Mouse (Mus musculus): ENCODE data around the gene Gpr21. TPM values are rescaled to one million over a fixed set of nuclear protein-coding genes. Genes with fewer than 3 reads are reported as not detected.
A peak's percentile ranks its signal among the peaks of the same experiment; 100 is the strongest.

Gene Gpr21
- polyA plus RNA-seq, 1 experiment from 2014 or later, result 16.3 TPM

GRCm38 (mm10) chr2:37519286-37519640 is 3.1 kb downstream of the Gpr21 start:
- 87% methylated on average over 1 of the region's 1 CpGs for WGBS
- no peaks in the 10 kb centered on the region for H3K36me3 ChIP-seq
- H3K27me3 ChIP-seq, result no peaks in the 10 kb centered on the region
- H3K4me1 ChIP-seq (replicated peaks), result peaks cover 39% of the 10 kb centered on the region
- no peak for ATAC-seq (ENCODE audit: low FRiP score, low read depth)
- no peak overlapping the region for H3K27ac ChIP-seq (replicated peaks)
- H3K4me3 ChIP-seq, result peak overlapping the region; percentile 48
- H3K9ac ChIP-seq, result no peak overlapping the region
- H3K9me3 ChIP-seq, result no peaks in the 10 kb centered on the region
- H3K4me2 ChIP-seq, result peak overlapping the region; percentile 59

GRCm38 (mm10) chr2:37527587-37527986 is 11.5 kb downstream of the Gpr21 start:
- no peak overlapping the region for H3K4me2 ChIP-seq
- no peaks in the 10 kb centered on the region for H3K4me1 ChIP-seq (replicated peaks)
- H3K9me3 ChIP-seq, result no peaks in the 10 kb centered on the region
- no peak overlapping the region for H3K27ac ChIP-seq (replicated peaks)
- H3K36me3 ChIP-seq, result no peaks in the 10 kb centered on the region
- no peak overlapping the region for H3K9ac ChIP-seq
- H3K4me3 ChIP-seq, result no peak overlapping the region
- ATAC-seq (ENCODE audit: low FRiP score, low read depth), result no peak
- no peaks in the 10 kb centered on the region for H3K27me3 ChIP-seq

- Histone ChIP-seq H3K36me3 (peaks cover 8% of the 10 kb centered on the region; the same call in 1 of the 2 replicates), H3K27ac (replicated peaks) (no peak overlapping the region), H3K9ac (no peak overlapping the region), H3K4me3 (no peak overlapping the region), H3K9me3 (no peaks in the 10 kb centered on the region), H3K27me3 (no peaks in the 10 kb centered on the region), H3K4me2 (no peak overlapping the region), H3K4me1 (replicated peaks) (no peaks in the 10 kb centered on the region)
- ATAC-seq (ENCODE audit: low FRiP score, low read depth), result no peak
- 97% methylated on average over 2 of the region's 2 CpGs for WGBS
Measured at GRCm38 (mm10) chr2:37529397-37529796, 13.3 kb downstream of the Gpr21 start.

GRCm38 (mm10) chr2:37530766-37531165 is 14.6 kb downstream of the Gpr21 start:
- Histone ChIP-seq H3K4me1 (replicated peaks) (no peaks in the 10 kb centered on the region), H3K36me3 (peaks cover 16% of the 10 kb centered on the region; the same call in 1 of the 2 replicates), H3K9me3 (no peaks in the 10 kb centered on the region), H3K27me3 (no peaks in the 10 kb centered on the region), H3K4me2 (no peak overlapping the region), H3K4me3 (no peak overlapping the region), H3K27ac (replicated peaks) (no peak overlapping the region), H3K9ac (no peak overlapping the region)
- 93% methylated on average over 1 of the region's 1 CpGs for WGBS
- no peak for ATAC-seq (ENCODE audit: low FRiP score, low read depth)

GRCm38 (mm10) chr2:37531639-37532038 is 15.5 kb downstream of the Gpr21 start:
- Histone ChIP-seq H3K4me3 (no peak overlapping the region), H3K27ac (replicated peaks) (no peak overlapping the region), H3K27me3 (no peaks in the 10 kb centered on the region), H3K4me1 (replicated peaks) (no peaks in the 10 kb centered on the region), H3K36me3 (peaks cover 20% of the 10 kb centered on the region; the same call in 1 of the 2 replicates), H3K9ac (no peak overlapping the region), H3K4me2 (no peak overlapping the region), H3K9me3 (no peaks in the 10 kb centered on the region)
- ATAC-seq (ENCODE audit: low FRiP score, low read depth), result no peak
- WGBS, result 86% methylated on average over 3 of the region's 3 CpGs

- Histone ChIP-seq H3K36me3 (peaks cover 68% of the 10 kb centered on the region), H3K27ac (replicated peaks) (no peak overlapping the region), H3K9ac (no peak overlapping the region), H3K4me2 (no peak overlapping the region), H3K9me3 (no peaks in the 10 kb centered on the region), H3K4me1 (replicated peaks) (no peaks in the 10 kb centered on the region), H3K27me3 (no peaks in the 10 kb centered on the region), H3K4me3 (no peak overlapping the region)
- ATAC-seq (ENCODE audit: low FRiP score, low read depth), result no peak
- WGBS, result 96% methylated on average over 1 of the region's 1 CpGs
Measured at GRCm38 (mm10) chr2:37549346-37550012, 33.3 kb downstream of the Gpr21 start.

- Histone ChIP-seq H3K4me1 (replicated peaks) (no peaks in the 10 kb centered on the region), H3K4me2 (no peak overlapping the region), H3K27me3 (no peaks in the 10 kb centered on the region), H3K27ac (replicated peaks) (no peak overlapping the region), H3K36me3 (peaks cover 81% of the 10 kb centered on the region), H3K9ac (no peak overlapping the region), H3K4me3 (no peak overlapping the region), H3K9me3 (no peaks in the 10 kb centered on the region)
- 80% methylated on average over 2 of the region's 2 CpGs for WGBS
- no peak for ATAC-seq (ENCODE audit: low FRiP score, low read depth)
Measured at GRCm38 (mm10) chr2:37556366-37556765, 40.2 kb downstream of the Gpr21 start.

GRCm38 (mm10) chr2:37565579-37565978 is 49.4 kb downstream of the Gpr21 start:
- no peak for ATAC-seq (ENCODE audit: low FRiP score, low read depth)
- H3K27me3 ChIP-seq, result no peaks in the 10 kb centered on the region
- H3K36me3 ChIP-seq, result peaks cover 65% of the 10 kb centered on the region
- H3K27ac ChIP-seq (replicated peaks), result no peak overlapping the region
- no peaks in the 10 kb centered on the region for H3K9me3 ChIP-seq
- WGBS, result 71% methylated on average over 2 of the region's 2 CpGs
- no peaks in the 10 kb centered on the region for H3K4me1 ChIP-seq (replicated peaks)
- H3K4me2 ChIP-seq, result no peak overlapping the region
- H3K4me3 ChIP-seq, result no peak overlapping the region
- no peak overlapping the region for H3K9ac ChIP-seq

- no peak overlapping the region for H3K9ac ChIP-seq
- H3K4me3 ChIP-seq, result no peak overlapping the region
- peaks cover 61% of the 10 kb centered on the region for H3K36me3 ChIP-seq
- H3K9me3 ChIP-seq, result no peaks in the 10 kb centered on the region
- 84% methylated on average over 1 of the region's 1 CpGs for WGBS
- no peak overlapping the region for H3K27ac ChIP-seq (replicated peaks)
- no peaks in the 10 kb centered on the region for H3K4me1 ChIP-seq (replicated peaks)
- no peaks in the 10 kb centered on the region for H3K27me3 ChIP-seq
- no peak for ATAC-seq (ENCODE audit: low FRiP score, low read depth)
- H3K4me2 ChIP-seq, result no peak overlapping the region
Measured at GRCm38 (mm10) chr2:37566035-37566434, 49.9 kb downstream of the Gpr21 start.

- H3K4me3 ChIP-seq, result no peak overlapping the region
- H3K27ac ChIP-seq (replicated peaks), result no peak overlapping the region
- ATAC-seq (ENCODE audit: low FRiP score, low read depth), result no peak
- H3K36me3 ChIP-seq, result peaks cover 29% of the 10 kb centered on the region
- H3K4me2 ChIP-seq, result no peak overlapping the region
- 68% methylated on average over 5 of the region's 5 CpGs for WGBS
- H3K27me3 ChIP-seq, result no peaks in the 10 kb centered on the region
- H3K9me3 ChIP-seq, result no peaks in the 10 kb centered on the region
- no peak overlapping the region for H3K9ac ChIP-seq
- H3K4me1 ChIP-seq (replicated peaks), result no peaks in the 10 kb centered on the region
Measured at GRCm38 (mm10) chr2:37569888-37570287, 53.8 kb downstream of the Gpr21 start.

Other genes with a start within 250 kb of the Gpr21 start
- not detected in 2 replicates for gene Olfr368, start 189.8 kb upstream of the Gpr21 start, polyA plus RNA-seq (2015; fragmentation: Nextera tagmentation; extraction: Ambion mirVana)
- gene Pdcl, start 157.0 kb upstream of the Gpr21 start, polyA plus RNA-seq (2015; fragmentation: Nextera tagmentation; extraction: Ambion mirVana), result 48.9 and 49.2 TPM in 2 replicates
- gene Rc3h2, start 93.4 kb upstream of the Gpr21 start, polyA plus RNA-seq (2015; fragmentation: Nextera tagmentation; extraction: Ambion mirVana), result 18.0 and 19.9 TPM in 2 replicates
- gene Zbtb26, start 73.2 kb upstream of the Gpr21 start, polyA plus RNA-seq (2015; fragmentation: Nextera tagmentation; extraction: Ambion mirVana), result 6.8 and 7.6 TPM in 2 replicates
- 13.5 and 14.6 TPM in 2 replicates for gene Zbtb6, start 73.2 kb upstream of the Gpr21 start, polyA plus RNA-seq (2015; fragmentation: Nextera tagmentation; extraction: Ambion mirVana)
- gene Rabgap1, start 73.1 kb upstream of the Gpr21 start, polyA plus RNA-seq (2015; fragmentation: Nextera tagmentation; extraction: Ambion mirVana), result 40.8 and 51.4 TPM in 2 replicates
- gene Strbp, start 187.5 kb downstream of the Gpr21 start, polyA plus RNA-seq (2015; fragmentation: Nextera tagmentation; extraction: Ambion mirVana), result 102 and 107 TPM in 2 replicates